Mouse (Mus musculus): Measurements from ENCODE around the gene Slc7a6. TPM values are rescaled to one million over a fixed set of nuclear protein-coding genes. Genes with fewer than 3 reads are reported as not detected.

Gene Slc7a6
- polyA plus RNA-seq, 1 experiment, result 69.5 TPM

DNA sequence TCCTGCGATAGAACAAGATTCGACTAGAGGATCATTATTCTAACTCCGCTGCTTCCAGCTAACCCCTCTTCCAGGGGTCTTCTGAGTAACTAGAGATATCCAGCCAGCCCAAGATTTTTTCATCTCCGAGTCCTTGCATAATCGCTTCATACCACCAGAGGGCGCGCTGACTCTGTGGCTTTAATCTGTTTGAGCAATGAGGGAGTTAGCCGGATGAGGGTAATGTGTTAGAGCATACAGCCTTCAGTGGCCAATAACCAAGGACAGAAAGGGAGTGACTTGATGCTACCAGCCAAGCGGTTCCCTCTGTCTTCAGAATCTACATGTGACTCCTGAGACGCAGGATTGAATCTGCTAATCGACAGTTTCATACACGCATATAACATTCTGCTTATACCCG lies 27.9 kb upstream of the Slc7a6 start:
- no peak overlapping the region for H3K4me3 ChIP-seq (ENCODE audit: control insufficient read depth, low read depth, low read length)

DNA sequence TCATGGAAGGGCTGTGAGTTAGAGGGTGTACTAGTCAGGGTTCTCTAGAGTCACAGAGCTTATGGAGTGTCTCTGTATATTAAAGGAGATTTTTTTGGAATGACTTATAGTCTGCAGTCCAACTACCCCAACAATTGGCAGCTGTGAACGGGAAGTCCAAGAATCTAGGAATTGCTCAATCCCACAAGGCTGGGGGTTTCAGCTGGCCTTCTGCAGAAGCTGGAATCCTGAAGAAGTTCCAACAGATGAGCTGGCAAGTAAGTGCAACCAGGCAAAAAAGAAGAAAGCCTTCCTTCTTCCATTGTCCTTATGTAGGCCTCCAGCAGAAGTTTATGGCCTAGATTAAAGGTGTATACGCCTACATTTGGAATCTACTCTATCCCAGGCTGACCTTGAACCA lies 23.3 kb upstream of the Slc7a6 start:
- no peaks in the 10 kb centered on the region for H3K36me3 ChIP-seq (ENCODE audit: control insufficient read depth, insufficient read depth, low read length)
- no peak overlapping the region for H3K4me3 ChIP-seq (ENCODE audit: control insufficient read depth, low read depth, low read length)
- TF ChIP-seq POLR2A (IDR thresholded peaks at IDR 0.05; ENCODE audit: control insufficient read depth, low read depth, low read length), result no peak
- H3K27ac ChIP-seq (ENCODE audit: control insufficient read depth, insufficient read depth, low read depth, low read length), result no peak overlapping the region
- H3K4me1 ChIP-seq (ENCODE audit: control insufficient read depth, insufficient read depth, low read length), result peaks cover 7% of the 10 kb centered on the region
- no peaks in the 10 kb centered on the region for H3K27me3 ChIP-seq (ENCODE audit: control insufficient read depth, insufficient read depth, low read length)

More for the DNA sequence above, 27.9 kb upstream of the Slc7a6 start:
- Histone ChIP-seq H3K27me3 (ENCODE audit: control insufficient read depth, insufficient read depth, low read length) (no peaks in the 10 kb centered on the region), H3K27ac (ENCODE audit: control insufficient read depth, insufficient read depth, low read depth, low read length) (no peak overlapping the region), H3K36me3 (ENCODE audit: control insufficient read depth, insufficient read depth, low read length) (no peaks in the 10 kb centered on the region), H3K4me1 (ENCODE audit: control insufficient read depth, insufficient read depth, low read length) (peaks cover 21% of the 10 kb centered on the region)
- no peak for TF ChIP-seq POLR2A (IDR thresholded peaks at IDR 0.05; ENCODE audit: control insufficient read depth, low read depth, low read length)
- TF ChIP-seq CTCF (IDR thresholded peaks at IDR 0.05; ENCODE audit: control insufficient read depth, insufficient read depth, insufficient replicate concordance, low read depth, low read length), result peak; percentile 23; the same call in 1 of the 2 replicates

DNA sequence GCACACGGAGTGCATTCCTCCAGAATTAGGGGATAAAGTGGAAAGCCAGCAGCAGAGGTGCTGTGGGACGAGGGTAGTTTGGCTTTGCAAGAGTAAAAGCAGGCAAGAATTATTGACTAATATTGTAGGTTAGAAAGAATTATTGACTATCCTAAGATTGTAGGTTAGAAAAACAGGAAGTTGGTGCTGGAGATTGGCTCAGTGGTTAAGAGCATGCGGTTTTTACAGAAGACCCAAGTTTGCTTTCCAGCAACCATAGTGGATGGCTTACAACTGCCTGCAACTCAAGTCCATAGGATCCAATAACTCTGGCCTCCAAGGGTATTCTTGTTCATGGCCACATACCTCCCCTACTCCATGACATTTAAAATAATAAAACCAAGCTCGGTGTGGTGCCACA lies 22.6 kb upstream of the Slc7a6 start:
- H3K27ac ChIP-seq (ENCODE audit: control insufficient read depth, insufficient read depth, low read depth, low read length), result no peak overlapping the region

DNA sequence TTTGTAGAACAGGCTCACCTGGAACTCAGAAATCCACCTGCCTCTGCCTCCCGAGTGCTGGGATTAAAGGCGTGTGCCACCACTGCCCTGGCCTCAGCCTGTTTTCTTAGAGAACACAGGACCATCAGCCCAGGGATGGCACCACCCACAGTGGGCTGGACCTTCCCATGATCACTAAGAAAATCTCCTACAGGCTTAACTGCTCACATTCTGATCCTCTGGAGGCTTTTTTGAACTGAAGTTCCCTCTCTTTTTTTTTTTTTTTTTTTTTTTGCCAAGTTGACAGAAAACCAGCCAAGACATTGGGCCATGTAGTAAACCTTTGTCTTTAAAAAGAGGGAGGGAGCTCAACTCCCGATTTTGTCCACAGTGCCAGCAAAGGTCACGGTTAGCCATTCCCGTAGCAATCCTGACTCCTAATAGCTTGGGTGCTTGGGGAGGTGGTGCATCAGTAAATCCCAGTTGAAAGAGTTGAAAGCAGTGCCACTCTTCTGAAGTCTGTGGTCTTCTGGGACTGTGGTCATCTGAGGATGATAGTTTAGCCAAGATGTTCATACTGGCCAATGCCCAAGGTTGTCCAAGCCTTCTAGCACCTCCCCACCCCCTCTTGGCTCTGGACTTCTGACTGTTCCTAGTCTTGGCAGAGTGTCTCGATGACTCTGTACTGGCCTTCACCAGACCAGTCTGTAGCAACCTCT lies 20.6 kb upstream of the Slc7a6 start:
- no peaks in the 10 kb centered on the region for H3K27me3 ChIP-seq (ENCODE audit: control insufficient read depth, insufficient read depth, low read length)
- peak overlapping the region; percentile 68; the same call in 1 of the 2 replicates for H3K27ac ChIP-seq (ENCODE audit: control insufficient read depth, insufficient read depth, low read depth, low read length)
- no peak overlapping the region for H3K4me3 ChIP-seq (ENCODE audit: control insufficient read depth, low read depth, low read length)
- no peaks in the 10 kb centered on the region for H3K36me3 ChIP-seq (ENCODE audit: control insufficient read depth, insufficient read depth, low read length)
- no peak for TF ChIP-seq CTCF (IDR thresholded peaks at IDR 0.05; ENCODE audit: control insufficient read depth, insufficient read depth, insufficient replicate concordance, low read depth, low read length)
- peaks cover 13% of the 10 kb centered on the region for H3K4me1 ChIP-seq (ENCODE audit: control insufficient read depth, insufficient read depth, low read length)

More for the DNA sequence above, 22.6 kb upstream of the Slc7a6 start:
- TF ChIP-seq CTCF (IDR thresholded peaks at IDR 0.05; ENCODE audit: control insufficient read depth, insufficient read depth, insufficient replicate concordance, low read depth, low read length) (no peak), POLR2A (IDR thresholded peaks at IDR 0.05; ENCODE audit: control insufficient read depth, low read depth, low read length) (no peak)
- Histone ChIP-seq H3K4me3 (ENCODE audit: control insufficient read depth, low read depth, low read length) (no peak overlapping the region), H3K4me1 (ENCODE audit: control insufficient read depth, insufficient read depth, low read length) (peaks cover 12% of the 10 kb centered on the region), H3K36me3 (ENCODE audit: control insufficient read depth, insufficient read depth, low read length) (no peaks in the 10 kb centered on the region), H3K27me3 (ENCODE audit: control insufficient read depth, insufficient read depth, low read length) (no peaks in the 10 kb centered on the region)

DNA sequence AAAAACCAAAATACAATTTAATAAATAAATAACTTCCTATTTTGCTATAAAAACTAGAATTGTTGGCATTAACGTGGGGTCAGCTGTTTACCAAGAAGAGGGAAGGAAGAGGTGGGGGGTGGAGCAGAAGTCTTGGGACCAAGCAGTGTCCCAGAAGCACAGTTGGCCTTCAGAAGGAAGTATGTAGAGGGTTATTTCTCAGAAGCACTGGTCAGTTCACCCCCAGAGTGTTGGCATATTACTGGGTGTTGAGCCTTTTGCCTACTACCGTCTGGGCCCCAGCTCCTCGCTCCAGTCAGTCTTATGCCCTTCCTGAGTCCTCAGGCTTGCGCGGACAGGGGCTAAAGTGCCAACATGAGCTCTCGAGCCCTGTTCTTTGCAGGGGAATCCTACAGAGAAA lies 19.6 kb upstream of the Slc7a6 start:
- Histone ChIP-seq H3K27me3 (ENCODE audit: control insufficient read depth, insufficient read depth, low read length) (no peaks in the 10 kb centered on the region), H3K4me3 (ENCODE audit: control insufficient read depth, low read depth, low read length) (no peak overlapping the region), H3K36me3 (ENCODE audit: control insufficient read depth, insufficient read depth, low read length) (no peaks in the 10 kb centered on the region), H3K27ac (ENCODE audit: control insufficient read depth, insufficient read depth, low read depth, low read length) (peak overlapping the region; percentile 16; the same call in 1 of the 2 replicates), H3K4me1 (ENCODE audit: control insufficient read depth, insufficient read depth, low read length) (peaks cover 13% of the 10 kb centered on the region)
- TF ChIP-seq CTCF (IDR thresholded peaks at IDR 0.05; ENCODE audit: control insufficient read depth, insufficient read depth, insufficient replicate concordance, low read depth, low read length) (no peak), POLR2A (IDR thresholded peaks at IDR 0.05; ENCODE audit: control insufficient read depth, low read depth, low read length) (no peak)

DNA sequence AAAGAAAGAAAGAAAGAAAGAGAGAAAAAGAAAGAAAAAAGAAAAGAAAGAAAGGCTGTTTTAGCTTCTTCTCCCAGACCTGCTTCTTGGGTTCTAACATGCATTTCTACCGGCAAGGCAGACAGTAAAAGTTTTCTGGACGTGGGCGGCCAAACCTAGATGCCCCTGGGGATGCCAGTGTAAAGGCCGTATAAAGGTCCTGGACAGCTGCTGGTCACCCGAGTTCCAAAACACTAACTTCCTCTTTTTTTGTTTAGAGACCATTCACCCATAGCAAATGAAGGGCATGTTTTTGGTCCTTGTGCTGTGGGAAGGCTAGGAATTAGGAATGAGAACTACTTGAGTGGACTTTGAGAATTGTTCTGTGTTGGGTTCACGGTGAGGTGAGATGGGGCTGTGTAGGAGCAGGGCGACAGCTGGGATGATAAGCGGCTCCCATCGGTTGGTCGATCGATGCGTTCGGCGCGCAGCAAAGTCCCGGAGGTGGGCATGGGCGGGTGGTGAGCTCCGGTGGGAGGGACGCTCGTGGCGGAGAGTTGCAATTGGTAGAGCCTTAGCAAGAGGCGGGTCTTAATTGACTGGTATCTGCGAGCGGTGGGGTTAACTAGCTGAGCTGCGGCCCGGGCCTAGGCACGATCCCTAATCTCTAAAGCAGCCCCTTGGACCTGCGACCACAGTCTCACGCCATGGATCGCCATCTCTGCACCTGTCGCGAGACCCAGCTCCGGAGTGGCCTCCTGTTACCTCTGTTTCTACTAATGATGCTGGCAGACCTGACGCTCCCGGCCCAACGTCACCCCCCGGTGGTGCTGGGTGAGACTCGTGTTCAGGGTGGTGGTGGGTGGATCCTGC lies 18.6 kb upstream of the Slc7a6 start, which contains the start of gene Pla2g15:
Gene Pla2g15, plus strand, starts transcription at position 599 of the 852 bp plus-strand sequence.
- TF ChIP-seq POLR2A (IDR thresholded peaks at IDR 0.05; ENCODE audit: control insufficient read depth, low read depth, low read length) (peak; percentile 13; the same call in 1 of the 2 replicates), CTCF (IDR thresholded peaks at IDR 0.05; ENCODE audit: control insufficient read depth, insufficient read depth, insufficient replicate concordance, low read depth, low read length) (no peak)

DNA sequence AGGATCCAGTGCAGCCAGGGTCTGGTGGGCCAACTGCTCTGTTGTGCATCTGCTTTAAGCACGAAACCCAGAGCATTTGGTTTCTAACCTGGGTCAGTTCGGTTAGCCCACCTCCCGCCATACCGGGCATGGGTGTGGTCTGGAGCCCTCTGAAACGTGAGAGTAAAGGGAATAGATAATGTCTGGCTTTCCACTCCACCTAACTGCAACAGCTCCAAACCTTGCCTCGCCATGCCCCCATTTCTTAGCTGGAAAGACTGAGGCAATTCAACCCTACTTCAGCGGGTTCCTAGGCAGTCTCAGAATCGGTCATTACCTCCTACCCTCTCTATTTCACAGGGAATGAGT lies 18.0 kb upstream of the Slc7a6 start:
- H3K4me3 ChIP-seq (ENCODE audit: control insufficient read depth, low read depth, low read length), result peak overlapping the region; percentile 78
- peak overlapping the region; percentile 20 for H3K27ac ChIP-seq (ENCODE audit: control insufficient read depth, insufficient read depth, low read depth, low read length)
- TF ChIP-seq CTCF (IDR thresholded peaks at IDR 0.05; ENCODE audit: control insufficient read depth, insufficient read depth, insufficient replicate concordance, low read depth, low read length) (no peak), POLR2A (IDR thresholded peaks at IDR 0.05; ENCODE audit: control insufficient read depth, low read depth, low read length) (no peak)
- peaks cover 13% of the 10 kb centered on the region for H3K4me1 ChIP-seq (ENCODE audit: control insufficient read depth, insufficient read depth, low read length)
- H3K36me3 ChIP-seq (ENCODE audit: control insufficient read depth, insufficient read depth, low read length), result no peaks in the 10 kb centered on the region
- H3K27me3 ChIP-seq (ENCODE audit: control insufficient read depth, insufficient read depth, low read length), result no peaks in the 10 kb centered on the region

More for the DNA sequence above, 18.6 kb upstream of the Slc7a6 start, which contains the start of gene Pla2g15:
- H3K36me3 ChIP-seq (ENCODE audit: control insufficient read depth, insufficient read depth, low read length), result no peaks in the 10 kb centered on the region
- H3K27ac ChIP-seq (ENCODE audit: control insufficient read depth, insufficient read depth, low read depth, low read length), result peak within 1 kb of the TSS; percentile 45
- H3K4me3 ChIP-seq (ENCODE audit: control insufficient read depth, low read depth, low read length), result peak within 1 kb of the TSS; percentile 78
- H3K4me1 ChIP-seq (ENCODE audit: control insufficient read depth, insufficient read depth, low read length), result peaks cover 13% of the 10 kb centered on the region
- no peaks in the 10 kb centered on the region for H3K27me3 ChIP-seq (ENCODE audit: control insufficient read depth, insufficient read depth, low read length)

Measured in testis, adult 2 months (tissue).